Mouse (Mus musculus) layer of hippocampus, postnatal 25 days (tissue): Measurements from ENCODE around the gene Rps13. TPM values are rescaled to one million over a fixed set of nuclear protein-coding genes. Genes with fewer than 3 reads are reported as not detected.
"Not testable (repeated sequence)": the region's sequence is repeated elsewhere in the genome, so short reads cannot be mapped to it uniquely, and the experiment has no call there.

Experiments
- DNase-seq, 2 experiments: peaks; one replicate each; pipeline ENCODE4 v3.0.0; 2022; ENCODE audit warnings: mixed read lengths in 2 of 2, low spot score in 1 of 2; ENCODE audit errors: extremely low spot score in 1 of 2
- total RNA-seq, 2 experiments: library from RNA; stranded (reverse); gene quantifications; 2 replicates each; pipeline ENCODE4 v1.2.3; 2021

Rps13 gene
- total RNA-seq = 100 to 1,000 TPM; 217 to 259 TPM

DNA sequence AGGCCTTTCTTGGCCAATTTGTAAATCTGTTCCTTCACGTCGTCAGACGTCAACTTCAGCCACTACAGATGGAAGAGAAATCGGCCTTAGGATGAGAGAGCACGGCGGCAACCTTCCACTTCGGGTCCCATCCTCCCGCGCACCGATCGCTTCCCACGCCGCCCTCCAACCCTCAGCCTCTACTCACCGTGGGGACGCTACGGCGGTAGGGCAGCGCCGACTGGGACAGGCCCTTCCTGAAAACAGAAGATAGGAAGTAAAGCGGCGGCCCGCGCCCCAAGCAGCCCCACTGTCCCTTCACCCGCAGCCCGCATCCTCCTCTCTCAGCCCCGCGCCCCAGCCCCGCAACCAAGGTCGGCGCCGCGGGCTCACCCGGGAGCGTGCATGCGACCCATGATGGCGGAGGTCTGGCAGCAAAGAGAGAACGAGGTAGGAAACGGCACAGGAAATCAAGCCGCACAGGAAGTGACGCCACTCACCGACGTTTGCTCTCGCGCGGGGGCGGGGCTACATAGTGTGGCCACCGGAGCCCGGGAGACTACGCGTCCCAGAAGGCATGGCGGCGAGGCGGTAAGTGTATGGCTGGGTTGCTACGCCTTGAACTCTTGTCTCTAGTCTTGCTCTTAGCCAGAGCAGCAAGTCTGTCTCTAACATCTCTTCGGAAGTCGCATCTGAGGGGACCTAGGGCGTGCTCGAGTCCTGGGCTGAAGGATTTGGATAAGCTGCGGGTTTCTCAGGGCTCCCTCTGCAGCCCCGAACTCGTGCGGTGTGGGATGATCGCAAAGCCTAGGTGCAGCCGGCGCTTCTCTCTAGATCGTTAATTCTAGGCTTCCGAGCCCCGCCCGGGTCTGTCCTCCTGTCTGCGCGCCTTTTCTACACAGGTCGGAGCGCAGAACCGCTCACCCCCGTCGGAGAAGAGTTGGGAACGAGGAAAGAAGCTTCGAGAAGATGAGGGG is at the start of gene Rps13:
Rps13 (minus strand) TSS at position 483 of the 956 bp plus-strand sequence.
- peak; percentile 96 to 98 for DNase-seq

DNA sequence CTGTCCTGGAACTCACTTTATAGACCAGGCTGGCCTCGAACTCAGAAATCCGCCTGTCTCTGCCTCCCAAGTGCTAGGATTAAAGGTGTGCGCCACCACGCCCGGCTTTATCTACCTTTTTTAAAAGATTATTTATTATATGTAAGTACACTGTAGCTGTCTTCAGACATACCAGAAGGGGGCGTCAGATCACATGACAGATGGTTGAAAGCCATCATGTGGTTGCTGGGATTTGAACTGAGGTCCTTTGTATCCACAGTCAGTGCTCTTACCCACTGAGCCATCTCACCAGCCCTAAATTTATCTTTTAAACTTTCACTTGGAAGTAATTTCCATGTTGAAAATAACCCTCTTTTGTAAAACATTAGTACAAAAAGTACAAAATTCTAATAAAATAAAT is 45.2 kb upstream of the Rps13 start:
- not testable (repeated sequence) for DNase-seq

- no peak for DNase-seq
Measured at GRCm38 (mm10) chr7:116374284-116374683, 40.3 kb upstream of the Rps13 start.

GRCm38 (mm10) chr7:116336226-116336625 is 2.2 kb upstream of the Rps13 start:
- DNase-seq = peak in 1 of 2 experiments; percentile 59

- DNase-seq = no peak
Measured at GRCm38 (mm10) chr7:116335133-116335532, 1.1 kb upstream of the Rps13 start.

DNA sequence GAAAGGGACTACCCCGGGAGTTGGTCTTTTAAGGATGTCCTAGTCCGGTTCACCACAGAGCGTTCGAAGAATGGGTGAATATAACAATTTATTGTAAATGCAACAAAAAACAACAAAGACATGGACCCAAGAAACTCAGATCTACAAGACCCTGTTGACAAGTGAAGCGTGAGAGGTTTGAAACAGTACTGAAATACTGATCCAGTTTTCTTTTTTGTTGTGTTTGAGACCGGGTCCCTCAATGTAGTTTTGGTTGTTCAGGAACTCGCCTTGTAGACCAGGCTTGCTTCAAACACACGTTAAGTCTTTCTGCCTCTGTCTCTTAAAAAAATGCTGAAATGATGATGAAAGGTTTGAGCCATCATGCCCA is 659 bp upstream of the Rps13 start:
- no peak for DNase-seq

- no peak for DNase-seq
Measured at GRCm38 (mm10) chr7:116331246-116331645, 2.7 kb downstream of the Rps13 start.

DNA sequence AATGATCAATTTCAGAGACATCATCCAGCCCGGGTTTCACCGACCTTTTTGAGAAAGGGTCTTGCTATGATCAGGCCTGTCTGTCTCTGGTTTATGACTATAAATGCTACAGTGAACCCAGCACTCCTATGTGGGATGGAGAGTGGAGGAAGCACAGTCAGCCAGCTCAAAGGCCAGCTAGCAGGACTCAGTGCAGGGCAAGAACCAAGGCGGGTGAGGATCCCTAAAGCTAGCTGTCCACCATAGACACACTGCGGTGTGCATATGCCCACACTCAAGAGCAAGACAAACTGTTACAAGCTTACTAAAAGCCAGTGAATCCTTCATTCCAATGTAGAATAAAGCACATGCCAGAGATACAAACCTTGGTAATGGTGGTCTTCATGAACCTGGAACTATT is 4.1 kb downstream of the Rps13 start:
- no peak for DNase-seq

DNA sequence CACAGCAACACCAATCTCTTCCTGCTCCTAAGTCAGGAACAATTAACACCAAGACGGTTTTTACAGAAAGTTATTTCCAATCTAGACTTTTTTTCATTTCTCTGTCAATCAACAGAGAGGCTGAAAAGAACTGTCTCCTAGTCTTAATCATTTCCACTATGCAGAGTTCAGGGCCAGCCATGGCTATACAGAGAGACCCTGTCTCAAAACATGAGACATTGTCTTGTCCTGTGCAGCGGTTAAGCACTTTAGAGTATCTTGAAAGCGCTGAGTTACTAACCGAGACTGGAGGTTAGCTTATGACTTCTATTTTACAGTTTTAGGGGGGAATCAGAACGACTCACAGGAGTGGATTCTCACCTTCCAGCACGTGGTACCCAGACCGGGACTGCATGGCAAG is 5.2 kb downstream of the Rps13 start:
- no peak for DNase-seq

DNA sequence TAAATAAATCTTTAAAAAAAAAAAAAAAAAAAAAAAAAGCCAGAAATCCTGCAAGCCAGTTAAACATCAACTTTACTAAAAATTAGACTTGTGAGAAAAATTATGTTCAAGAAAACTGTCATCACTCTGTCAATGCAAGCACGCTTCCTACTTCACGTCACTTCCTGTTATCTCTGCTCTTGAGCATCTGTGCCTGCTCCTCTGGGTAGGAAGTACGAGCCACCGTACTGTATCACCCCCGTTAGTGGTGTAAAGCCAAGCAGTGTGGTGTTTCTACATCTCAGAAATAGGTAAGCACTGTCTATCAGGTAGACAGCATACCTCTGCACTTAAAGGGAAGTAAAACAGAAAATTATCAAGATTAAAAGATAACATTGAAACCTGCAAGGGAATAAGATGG is 6.1 kb downstream of the Rps13 start:
- no peak for DNase-seq

DNA sequence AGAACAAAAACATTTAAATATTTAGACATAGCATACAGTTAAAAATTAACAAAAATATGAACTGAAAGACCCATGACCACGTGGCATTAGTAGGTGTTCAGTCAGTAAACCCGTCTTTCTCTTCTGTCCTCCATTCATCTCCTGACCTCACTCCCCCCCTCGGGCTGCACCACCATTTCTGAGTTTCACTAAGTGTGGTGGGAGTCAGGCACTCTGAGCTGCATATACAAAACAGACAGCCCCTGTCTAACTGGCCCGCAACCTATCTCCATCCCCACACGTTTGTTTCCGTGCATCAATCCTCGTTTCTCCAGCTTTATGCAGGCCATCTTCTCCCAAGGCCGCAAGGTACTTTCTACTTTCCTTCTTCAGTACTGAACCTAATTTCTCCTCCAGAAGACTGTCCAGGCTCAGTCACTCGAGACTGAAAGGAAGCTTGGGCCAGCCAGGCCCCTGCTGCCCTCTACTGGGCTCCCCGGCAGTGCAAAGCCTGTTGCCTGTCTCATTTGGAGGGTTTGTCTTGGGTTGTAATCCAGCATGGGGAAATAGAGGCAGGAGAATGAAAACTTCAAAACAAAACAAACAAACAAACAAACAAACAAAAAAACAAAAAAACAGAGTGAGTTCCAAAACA is 10.5 kb downstream of the Rps13 start:
- peak; percentile 40 to 66 for DNase-seq

- no peak for DNase-seq
Measured at GRCm38 (mm10) chr7:116309456-116309855, 24.5 kb downstream of the Rps13 start.

DNA sequence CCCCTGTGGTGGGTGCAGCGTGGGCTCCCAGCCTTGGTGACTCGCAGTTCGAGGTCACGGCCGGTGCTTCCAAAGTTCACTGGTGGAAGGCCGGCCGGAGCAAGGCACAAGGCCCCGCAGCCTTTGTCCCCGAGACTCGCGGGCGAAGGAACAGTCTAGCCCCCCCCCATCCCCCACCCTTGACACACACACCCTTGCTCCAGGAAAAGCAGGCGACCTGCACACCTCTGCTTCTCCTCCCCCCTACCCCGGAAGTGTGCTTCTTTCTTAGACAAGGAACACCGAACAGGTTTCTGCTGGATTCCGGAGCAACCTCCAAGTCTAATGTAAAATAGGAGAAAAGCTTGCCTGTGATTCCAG is 25.4 kb downstream of the Rps13 start:
- no peak for DNase-seq

DNA sequence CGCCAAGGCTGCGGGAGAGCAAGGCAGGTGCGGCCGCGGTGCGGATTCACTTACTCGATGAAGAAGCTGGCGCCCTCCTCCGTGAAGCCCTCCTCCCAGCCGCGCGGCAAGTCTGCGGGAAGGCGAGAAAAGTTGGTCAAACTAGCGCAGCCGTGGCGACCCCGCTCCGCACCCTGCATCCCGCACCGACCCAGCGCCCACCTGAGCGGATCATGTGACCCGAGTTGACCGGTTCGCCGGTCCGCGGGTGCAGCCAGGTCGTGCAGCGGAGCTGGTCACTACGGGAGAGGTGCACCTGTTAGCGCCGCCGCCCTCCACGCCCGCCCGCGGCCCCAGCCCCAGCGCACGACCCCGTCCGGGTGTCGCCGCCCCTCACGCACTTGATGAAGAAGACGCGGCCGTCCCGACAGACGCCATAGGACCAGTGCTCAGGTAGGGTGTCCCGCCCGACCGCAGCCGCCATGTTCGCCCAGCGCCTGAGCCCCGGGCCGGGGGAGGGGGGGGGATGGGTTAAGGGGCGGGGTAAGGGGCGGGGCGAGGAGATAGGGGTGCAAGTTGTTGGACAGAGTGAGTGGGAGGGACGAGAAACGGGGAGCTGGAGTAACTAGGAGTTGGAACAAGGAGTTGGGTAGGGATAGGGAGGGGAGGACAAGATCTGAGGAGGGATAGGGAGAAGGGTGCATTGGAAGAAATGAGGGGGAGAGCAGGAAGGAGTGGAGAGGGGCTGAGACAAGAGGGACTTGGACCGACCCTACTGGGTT is 25.9 kb downstream of the Rps13 start, which contains the start of gene Plekha7:
Plekha7 (minus strand) TSS at position 506 of the 761 bp plus-strand sequence.
- DNase-seq = no peak

- peak in 1 of 2 experiments; percentile 37 for DNase-seq
Measured at GRCm38 (mm10) chr7:116307099-116307870, 26.7 kb downstream of the Rps13 start.

GRCm38 (mm10) chr7:116306601-116307000 is 27.4 kb downstream of the Rps13 start:
- DNase-seq = no peak

GRCm38 (mm10) chr7:116301661-116302311 is 32.2 kb downstream of the Rps13 start:
- no peak for DNase-seq

DNA sequence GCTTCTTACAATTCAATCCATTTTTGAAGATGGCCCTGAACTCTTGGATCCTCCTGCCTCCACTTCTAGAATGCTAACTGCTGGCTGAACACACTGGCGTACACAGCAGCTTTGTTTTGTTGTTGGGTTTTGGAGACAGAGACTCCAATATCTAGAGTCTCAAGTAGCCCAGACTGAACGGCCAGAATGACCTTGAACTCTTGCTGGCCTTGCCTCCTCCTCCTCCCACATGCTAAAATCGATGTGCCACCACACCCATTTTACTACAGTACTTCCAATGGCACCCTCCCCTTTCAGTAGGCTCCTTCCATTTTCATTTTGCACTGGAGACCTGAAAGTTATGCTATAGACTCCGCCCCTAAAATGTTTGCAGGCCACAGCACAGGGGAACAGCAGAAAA is 32.9 kb downstream of the Rps13 start:
- DNase-seq = no peak

GRCm38 (mm10) chr7:116298851-116299250 is 35.1 kb downstream of the Rps13 start:
- no peak for DNase-seq

GRCm38 (mm10) chr7:116298389-116298788 is 35.6 kb downstream of the Rps13 start:
- DNase-seq = no peak
